Mouse (Mus musculus) layer of hippocampus, adult 11-12 months (tissue): ENCODE data around the gene Pde4b.

ENCODE experiments used
- DNase-seq: peaks from one replicate; pipeline ENCODE4 v3.0.0; 2022; ENCODE audit warnings: low spot score

The Pde4b gene

DNA sequence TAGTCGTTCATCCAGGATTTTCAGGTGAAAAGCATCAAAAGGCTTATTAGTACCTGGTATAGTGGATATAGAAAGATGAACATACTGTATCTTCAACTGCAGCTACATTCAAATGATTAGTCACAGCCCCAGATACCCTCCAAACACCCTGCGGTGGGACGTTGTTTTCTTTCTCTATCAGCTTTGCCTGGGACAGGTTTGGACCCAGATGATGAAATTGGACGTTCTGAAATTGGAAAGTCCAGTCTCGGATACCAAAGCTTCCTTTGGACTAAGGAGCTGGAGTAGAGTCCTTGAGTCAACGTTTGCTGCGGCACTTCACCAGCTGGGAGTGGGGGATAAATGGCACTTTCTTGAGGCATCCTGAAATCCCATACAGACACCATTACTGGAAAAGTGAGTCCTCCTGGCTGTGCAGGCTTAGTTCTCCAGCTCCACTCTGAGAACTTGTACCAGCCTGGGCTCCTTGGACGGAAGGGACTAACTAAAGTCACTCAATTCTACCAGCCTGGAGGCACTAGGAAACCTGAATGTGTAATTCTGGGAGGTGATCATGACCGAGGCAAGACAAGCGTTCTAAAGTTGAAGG is 487.4 kb downstream of the Pde4b start:
- no peak for DNase-seq

DNA sequence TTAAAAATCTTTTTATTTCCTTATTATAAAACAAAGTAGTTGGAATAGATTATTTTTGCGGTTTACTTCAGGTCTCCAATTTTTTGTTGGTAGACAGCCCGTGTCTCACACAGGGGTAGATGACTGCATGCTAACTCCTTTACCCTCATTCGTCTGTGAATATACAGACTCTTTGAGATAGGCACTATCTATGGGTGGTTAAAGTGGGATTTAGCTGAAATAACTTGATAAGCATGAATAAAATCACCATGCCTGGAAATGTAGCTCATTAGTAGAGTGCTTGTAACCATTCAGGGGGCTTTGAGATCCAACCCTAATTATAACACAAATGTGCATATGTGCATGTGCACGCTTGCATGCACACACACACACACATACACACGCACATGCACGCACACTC is 488.8 kb downstream of the Pde4b start:
- no peak for DNase-seq

DNA sequence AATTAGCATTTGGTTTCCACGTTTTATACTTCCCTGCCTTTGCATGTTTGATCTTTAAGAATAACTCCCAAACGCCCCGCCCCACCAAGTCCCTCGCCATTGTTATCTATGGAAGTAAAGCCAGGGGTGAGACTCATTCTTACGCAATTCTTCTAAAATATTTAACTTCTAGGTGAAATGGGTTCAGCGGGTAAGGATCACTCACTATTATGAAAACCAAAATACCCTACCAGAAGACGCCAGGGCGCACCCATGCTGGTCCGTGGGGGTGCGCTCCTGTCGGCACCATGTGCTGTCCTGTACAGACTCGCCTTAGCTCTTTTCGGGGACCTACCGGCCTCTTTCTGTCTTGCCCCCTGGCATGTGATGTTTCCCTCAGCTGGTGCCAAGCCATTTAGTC is 490.3 kb downstream of the Pde4b start:
- no peak for DNase-seq

DNA sequence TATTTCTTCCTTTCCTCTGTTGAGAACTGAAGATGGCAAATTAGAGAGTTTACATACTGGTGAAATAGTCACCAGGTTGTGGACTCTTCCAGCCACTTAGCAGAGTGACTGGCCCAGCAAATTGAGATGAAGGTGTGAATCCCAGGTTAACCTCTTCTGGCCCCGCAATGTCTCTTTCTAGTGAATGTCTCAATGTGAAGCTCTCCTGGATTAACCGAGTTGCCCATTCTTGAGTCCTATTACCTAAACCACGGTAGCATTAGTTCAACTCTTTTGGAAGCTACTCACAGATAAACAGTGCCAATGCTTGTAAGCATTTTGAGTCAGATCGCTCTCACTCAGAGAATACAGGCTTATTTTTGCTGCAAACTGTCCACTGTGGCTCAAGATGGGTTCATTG is 491.7 kb downstream of the Pde4b start:
- no peak for DNase-seq

DNA sequence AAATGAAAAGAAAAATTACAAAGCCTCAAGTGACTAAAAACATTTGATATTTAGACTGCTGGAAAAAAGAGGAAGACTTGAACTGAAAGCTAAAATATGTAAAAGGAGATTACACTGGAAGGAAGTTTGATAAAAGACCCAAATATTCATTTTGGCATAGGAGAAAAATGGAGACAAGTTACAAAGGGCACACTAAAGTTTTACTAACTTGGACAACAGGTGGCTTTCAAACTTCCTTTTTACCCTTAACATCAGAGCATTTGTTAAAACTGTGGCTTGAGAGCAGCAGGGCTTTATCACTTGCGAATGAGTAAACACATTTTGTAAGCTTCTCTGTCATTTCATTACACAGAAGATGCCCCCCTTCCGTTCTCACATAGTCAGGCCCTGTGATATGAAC is 492.4 kb downstream of the Pde4b start:
- no peak for DNase-seq

DNA sequence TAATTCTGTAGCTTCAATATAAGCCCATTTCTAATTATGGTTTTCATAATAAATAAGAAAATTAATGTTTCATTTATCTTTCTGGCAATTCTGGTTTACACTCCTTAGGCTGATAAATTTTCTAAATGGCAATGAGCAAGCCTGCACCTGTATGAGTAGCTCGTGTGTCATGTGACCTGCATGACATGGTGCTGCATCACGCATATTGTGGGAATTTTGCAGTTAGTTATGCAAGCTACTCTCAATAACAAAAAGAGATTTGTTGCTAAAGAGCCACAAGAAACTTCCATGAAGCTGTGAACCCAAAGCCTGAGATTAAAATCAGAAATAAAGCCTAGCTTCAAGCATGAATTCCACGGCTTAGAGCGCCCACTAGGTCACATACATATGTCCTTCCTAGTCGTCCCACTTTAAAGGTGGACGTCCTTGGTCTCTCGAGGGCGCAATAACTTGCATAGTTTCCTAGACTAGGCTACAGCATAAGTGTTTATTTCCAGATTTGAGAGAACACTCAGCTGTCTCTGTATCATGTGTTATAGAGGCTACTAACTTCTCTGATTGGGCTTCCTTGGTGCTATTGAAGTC is 494.9 kb downstream of the Pde4b start:
- no peak for DNase-seq

DNA sequence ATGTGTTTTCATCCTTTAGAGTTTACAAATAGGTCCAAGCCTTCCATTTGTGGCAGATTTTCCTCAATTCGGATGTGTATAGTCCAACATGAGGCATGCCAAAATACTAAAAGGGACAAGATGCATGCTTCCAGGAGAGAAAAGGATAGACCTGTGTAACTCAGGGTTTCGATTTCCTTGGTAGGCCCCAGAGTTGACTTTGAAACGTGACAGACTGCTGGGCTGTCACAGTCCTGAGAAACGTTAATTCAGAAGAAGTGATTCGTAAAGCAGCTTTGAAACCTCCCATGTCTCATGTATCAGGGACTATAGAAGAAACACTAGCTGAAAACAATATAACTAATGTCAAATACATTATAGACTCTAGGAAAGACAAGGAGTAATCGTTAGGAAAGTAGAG is 495.6 kb downstream of the Pde4b start:
- no peak for DNase-seq

DNA sequence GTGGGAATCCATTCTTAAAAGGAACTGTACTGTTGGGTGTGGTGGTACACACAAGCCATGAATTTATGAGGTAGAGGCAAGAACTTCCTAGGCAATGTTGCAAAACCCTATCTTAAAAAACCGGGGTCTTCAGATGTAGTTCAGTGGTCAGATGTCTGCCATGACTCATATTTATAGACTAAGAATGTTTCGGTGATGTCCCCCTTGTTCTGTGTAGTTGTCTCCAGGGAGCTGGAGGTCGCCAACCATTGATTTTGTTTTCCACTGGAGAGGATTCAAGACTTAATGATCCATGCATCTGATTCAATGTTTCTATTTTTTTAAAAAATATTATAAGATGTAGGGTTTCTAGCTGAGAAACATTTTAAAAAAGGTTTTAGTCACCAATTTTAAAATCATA is 496.1 kb downstream of the Pde4b start:
- no peak for DNase-seq

DNA sequence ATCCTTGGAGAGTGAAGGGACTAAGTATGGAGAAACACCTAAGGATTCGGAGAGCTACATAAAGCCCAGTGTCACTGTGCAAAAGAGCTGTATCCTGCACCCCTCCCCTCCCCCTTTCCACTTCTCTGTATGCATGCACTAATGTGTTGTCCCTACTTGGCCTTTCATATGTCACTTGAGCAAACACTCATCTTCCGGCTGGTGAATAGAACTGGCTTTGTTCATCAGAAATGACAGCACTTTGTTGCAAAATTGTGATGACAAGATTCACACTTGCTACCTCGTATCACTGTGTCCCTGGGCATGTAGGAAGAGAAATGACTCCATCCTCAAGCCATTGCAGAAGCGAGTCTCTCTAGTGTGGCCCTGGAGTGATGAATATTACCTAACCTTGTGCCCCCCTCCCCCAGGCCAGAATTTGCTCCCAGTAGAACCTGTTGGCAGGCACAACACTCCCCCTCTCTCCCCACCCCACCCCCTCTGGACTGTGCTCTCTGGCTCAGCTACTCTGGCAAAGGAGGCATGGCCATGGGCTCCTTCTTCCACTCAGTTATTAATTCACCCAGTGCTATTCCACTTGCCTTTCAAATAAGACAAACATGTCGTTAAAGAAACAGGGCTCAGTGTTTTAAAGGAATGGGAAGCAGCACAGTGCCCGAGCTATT is 497.4 kb downstream of the Pde4b start:
- DNase-seq, result no peak

DNA sequence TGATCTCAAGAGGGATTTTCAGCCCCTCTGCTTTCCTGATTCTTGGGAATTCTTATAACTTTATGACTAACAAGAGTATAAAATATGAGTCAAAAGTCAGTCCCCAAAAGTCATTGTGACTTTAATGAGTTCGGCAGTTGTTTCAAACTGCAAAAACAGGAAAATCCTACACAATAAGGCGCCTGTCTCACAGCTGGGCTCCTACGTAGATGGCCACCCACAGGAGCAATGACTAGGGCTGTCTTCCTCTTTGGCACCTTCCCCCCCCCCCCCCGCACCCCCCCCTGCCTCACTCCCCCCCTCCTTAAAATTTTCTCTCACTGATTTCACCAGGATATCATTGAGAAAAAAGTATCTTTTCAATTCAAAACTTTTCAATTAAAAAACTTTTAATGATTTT is 498.2 kb downstream of the Pde4b start:
- DNase-seq, result no peak

DNA sequence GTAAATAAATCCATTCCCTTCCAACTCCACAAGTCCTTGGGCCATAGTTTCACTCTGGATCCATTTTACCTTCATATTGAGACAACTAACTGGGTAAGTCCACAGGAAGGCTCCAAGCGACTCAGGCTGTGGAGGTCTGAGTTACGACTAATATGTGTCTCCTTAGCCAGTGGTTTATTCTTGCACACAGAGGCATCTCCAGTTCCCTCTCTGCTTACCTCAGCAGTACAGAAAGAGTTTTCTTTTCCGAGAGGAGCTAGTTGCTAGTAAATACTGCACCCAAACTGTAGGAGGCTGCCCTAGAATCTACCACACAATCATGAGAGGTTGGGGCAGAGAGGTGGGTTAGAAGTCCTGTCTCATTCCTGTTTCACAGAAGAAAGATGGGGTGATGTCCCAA is 499.4 kb downstream of the Pde4b start:
- no peak for DNase-seq

DNA sequence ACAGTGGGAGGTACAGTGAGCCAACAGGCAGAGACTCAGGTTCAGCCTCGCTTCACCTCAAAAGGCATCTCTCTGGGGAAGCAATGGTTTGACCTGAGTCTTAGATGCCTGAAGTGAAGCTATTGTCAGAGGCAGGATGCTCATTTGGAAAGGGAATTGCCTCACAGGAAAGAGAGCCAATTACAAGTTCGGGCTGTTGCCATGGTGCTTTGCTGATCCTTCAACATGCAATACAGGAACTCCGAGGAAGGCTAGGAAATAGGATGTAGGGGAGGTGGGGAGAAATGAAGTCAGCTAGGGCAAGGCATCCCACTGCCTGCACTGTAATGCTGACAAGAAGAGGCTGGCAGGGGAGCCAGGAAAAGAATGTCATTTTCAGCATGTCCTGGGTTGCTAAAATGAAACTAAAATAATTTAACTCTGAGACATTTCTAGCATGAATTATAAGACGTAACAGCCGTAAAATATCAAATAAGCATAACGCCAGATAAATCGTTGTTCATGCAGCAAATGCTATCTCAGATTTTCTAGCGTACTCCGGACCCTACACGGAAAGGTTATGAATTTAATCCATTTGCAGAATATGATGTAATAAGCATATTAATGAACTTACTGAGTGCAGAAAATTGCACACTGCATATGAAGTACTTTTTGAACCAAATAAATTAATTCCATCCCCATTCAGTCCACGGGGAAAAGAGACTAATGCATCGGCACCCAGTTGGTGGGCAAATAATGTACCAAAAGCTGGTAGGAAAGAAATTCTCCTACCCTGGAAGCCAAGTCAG is 501.5 kb downstream of the Pde4b start:
- DNase-seq, result peak; percentile 72

DNA sequence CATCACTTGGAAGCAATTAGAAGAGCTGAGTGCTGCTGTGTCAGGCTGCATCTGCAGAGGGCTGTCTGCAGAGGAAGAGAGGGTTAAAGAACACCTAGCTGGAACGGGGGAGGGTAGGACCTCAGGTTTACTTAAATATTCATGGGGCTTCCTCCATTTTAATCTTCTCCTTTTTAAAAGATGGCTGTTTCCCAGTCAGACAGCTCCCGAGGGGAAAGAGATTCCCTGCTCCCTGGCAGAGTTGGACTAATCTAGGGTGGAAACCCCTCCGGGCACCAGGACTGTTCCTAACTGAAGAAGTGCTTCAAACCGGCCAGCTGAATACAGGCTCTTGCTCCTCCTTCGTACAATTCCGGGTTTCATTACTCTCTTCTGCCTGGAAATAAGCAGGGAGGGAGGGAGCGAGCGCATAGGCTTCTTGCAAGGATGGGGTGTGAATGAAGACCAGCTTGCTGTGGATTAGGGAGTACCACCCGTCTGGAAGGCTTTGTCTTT is 502.2 kb downstream of the Pde4b start:
- peak; percentile 48 for DNase-seq

DNA sequence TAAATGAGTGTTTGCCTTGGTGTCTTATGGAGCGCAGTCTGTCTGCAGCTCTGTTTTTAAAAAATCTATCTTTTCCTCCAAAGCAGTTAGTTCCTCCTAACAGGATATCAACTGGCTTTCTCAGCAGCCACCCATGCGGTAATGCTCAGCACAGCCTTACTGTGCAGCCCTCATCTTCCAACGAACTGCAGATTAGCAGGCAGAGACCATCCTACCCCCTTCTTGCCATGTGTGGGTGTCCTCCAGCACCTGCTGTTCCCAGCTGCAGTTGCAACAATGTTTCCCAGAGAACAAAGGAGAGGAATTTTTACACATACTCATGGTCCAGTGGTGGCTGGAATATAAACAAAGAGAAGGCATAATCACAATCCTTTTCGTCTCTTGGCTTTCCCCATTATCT is 504.5 kb downstream of the Pde4b start:
- no peak for DNase-seq

DNA sequence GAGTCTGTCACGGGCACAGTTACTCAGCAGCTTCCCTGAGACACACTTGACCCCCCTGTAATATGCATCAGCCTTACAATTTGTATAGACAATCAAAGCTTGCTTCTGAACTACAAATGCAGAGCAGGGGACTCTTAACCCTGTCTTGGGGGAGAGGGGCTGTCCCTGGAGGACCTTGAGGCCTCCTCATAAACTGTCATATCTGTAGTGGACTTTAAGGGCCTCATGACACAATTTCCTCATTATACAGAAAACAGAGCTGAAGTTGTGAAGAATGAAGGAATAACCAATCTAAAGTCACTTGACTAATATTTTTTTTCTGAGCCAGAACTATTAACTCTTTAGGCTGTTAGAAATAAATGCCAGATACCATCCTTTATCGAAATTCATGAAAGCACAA is 505.2 kb downstream of the Pde4b start:
- no peak for DNase-seq

DNA sequence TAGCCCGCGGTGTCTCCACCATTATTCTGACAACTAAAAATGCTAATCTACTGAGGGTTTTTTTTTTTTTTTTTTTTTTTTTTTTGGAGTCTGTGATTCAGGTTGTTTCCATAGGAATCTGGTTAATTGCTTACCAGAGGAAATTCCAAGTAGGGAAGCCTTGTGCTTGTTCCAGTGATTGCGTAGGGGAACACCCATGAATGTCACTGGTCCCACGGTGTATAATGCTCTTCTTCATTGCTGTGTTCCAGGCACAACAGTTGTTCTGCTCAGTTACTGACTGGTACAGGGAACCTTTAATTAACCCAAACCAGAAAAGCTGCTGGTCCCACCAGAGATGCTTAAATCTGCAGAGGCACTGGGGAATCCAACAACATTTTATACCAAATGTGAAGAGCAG is 506.3 kb downstream of the Pde4b start:
- no peak for DNase-seq

DNA sequence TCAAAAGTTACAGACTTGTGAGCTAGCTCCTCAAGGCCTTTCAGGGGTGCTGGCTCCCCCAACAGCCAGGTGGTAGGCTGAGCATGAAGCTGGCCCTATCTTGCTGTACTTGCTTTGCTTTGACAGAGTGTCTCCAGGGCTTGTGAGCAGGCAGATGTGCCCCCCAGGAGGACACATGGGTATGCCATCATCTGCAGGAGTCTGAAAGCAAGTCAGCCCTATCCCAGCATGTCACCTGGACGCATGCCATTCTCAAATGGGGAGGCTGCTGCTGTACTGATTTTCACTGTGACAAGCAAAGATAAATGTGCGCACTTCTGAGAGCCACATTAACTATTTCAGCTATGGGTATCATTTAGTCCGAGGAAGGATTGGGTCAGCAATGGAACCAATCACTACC is 507.2 kb downstream of the Pde4b start:
- no peak for DNase-seq

DNA sequence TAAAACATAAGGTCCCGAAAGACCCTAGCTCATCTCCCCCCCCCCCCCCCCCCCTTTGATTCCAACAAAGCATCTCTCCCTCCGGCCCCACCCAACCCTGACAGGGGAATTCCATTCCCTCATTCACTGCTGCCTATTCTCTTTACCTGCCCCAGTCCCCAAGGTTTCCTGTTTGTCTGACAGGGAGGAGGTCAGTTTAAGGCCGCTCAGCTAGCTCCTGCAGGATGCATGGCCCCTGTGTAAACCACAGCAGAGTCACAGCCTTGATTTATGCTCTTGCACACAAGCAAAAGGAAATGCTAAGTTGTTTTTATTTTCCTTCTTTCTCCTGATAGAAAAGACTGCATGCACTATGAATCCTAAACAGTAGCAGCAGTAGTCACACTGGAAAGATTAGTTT is 516.6 kb downstream of the Pde4b start:
- no peak for DNase-seq

DNA sequence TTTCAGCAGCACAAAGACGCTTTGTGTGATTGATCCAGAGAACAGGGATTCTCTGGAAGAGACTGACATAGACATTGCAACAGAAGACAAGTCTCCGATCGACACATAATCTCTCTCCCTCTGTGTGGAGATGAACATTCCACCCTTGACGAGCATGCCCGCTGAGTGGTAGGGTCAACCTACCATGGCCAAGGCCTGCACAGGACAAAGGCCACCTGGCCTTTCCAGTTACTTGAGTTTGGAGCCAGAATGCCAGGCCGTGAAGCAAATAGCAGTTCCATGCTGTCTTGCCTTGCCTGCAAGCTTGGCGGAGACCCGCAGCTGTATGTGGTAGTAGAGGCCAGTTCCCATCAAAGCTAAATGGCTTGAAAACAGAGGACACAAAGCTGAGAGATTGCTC is 517.9 kb downstream of the Pde4b start:
- no peak for DNase-seq

DNA sequence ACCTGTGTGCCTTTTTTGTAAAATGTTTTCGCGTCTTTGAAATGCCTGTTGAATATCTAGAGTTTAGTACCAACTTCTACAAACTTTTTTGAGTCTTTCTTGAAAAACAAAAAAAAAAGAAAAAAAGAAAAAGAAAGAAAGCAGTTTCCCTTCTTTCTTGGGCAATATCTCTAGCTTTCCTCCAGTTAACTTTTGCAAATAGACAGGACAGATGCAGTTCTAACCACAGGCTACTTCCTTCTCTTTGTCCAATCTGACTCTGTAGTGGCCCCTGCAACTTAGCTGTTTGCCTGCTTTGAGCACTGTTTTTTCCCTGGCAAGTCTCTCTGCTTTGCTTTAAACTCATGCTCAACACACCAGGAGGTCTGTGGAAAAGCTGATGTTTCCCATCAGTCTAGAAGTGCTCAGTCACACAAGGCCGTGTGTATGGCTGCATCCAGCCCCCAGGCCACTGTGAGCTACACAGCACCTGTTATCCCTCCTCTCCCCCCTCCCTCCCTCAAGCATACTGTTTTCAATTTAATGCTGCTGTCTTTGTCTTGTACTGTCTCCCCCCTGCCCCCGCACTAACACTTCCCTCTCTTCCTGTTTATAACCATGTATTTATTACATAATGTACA is 518.5 kb downstream of the Pde4b start:
- no peak for DNase-seq

DNA sequence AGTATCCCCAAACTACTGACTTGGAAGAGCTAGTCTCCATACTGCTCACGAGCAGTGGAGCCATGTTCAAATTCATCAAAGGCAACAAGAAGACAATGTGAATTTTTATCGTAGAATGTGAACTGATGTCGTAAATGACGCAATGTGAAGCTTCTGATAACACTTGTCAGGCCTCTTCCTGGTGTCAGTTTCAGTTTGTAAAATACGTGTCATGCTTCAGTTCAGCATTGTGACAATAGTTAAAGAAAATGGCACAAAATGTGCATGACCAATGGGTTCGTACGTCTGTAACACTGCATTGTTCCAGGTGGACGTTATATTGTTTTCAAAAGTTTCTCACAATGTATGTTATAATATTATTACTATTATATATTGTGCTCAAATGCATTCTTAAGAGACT is 519.5 kb downstream of the Pde4b start:
- no peak for DNase-seq

DNA sequence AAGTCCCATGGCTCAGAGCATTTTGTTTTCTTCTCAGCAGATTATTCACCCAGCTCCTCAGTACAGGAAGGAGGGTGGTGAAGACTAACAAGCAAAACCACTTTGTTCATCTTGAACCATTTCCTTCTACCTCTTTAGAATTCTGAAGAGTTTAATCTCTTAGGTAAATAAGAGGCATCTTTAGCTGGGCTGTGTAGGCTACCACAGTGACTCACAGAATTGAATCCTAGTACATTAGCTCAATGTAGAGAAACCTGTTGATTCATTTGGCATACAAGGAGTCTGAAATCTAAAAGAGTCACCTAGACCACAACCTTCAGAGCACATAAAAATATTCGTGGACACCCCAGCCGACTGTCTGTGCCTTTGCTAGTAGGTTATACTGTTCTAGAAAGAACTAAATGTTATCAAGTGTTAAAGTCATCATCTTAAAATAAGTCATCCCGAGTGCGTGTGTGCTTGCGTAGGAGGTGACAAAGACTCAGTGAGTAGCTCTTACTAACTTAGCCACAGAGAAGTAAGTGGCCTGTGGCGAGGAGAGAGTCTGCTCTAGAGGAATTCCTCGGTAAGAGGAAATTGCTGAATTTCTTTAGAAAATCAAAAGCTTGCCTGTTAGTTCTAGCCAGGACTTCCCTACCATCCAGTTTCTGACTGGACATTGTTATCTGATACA is 520.5 kb downstream of the Pde4b start:
- DNase-seq, result no peak
